Mouse (Mus musculus) layer of hippocampus, postnatal 10 days (tissue): ENCODE data around the gene Ednra. TPM values are rescaled to one million over a fixed set of nuclear protein-coding genes. Genes with fewer than 3 reads are reported as not detected.

Source experiments
- DNase-seq, 2 experiments: peaks; one replicate each; pipeline ENCODE4 v3.0.0; 2021; ENCODE audit warnings: low spot score in 2 of 2
- total RNA-seq, 2 experiments: library from RNA; stranded (reverse); gene quantifications; 2 replicates each; pipeline ENCODE4 v1.2.3; 2021

Ednra gene
- total RNA-seq, 2 experiments from 2014 or later, result 7.4 to 7.7 TPM

- no peak for DNase-seq
These were observed 64.7 kb downstream of the Ednra start for GRCm38 (mm10) chr8:77659534-77660080.

GRCm38 (mm10) chr8:77658356-77658755 is 65.9 kb downstream of the Ednra start:
- DNase-seq, result no peak

GRCm38 (mm10) chr8:77650646-77651190 is 73.5 kb downstream of the Ednra start:
- no peak for DNase-seq

- DNase-seq, result no peak
These were observed 84.0 kb downstream of the Ednra start for GRCm38 (mm10) chr8:77640093-77640839.

GRCm38 (mm10) chr8:77637593-77637992 is 86.7 kb downstream of the Ednra start:
- DNase-seq, result no peak

GRCm38 (mm10) chr8:77634035-77634434 is 90.2 kb downstream of the Ednra start:
- DNase-seq, result no peak

- DNase-seq, result no peak
These were observed 91.1 kb downstream of the Ednra start for GRCm38 (mm10) chr8:77633211-77633610.

GRCm38 (mm10) chr8:77630691-77631090 is 93.6 kb downstream of the Ednra start:
- DNase-seq, result no peak

GRCm38 (mm10) chr8:77629858-77630537 is 94.3 kb downstream of the Ednra start:
- peak; percentile 87 to 92 for DNase-seq

- DNase-seq, result no peak
These were observed 100.5 kb downstream of the Ednra start for GRCm38 (mm10) chr8:77623677-77624209.

- peak; percentile 53 for DNase-seq
These were observed 106.3 kb downstream of the Ednra start for GRCm38 (mm10) chr8:77617916-77618315.

Other genes with a start within 250 kb of the Ednra start
- gene Arhgap10, start 206.5 kb downstream of the Ednra start, total RNA-seq, result 1 to 10 TPM; 8.0 to 8.8 TPM
- 10 to 100 TPM; 28.8 to 29.7 TPM for gene Prmt9, start 175.1 kb downstream of the Ednra start, total RNA-seq
- 10 to 100 TPM; 66.3 to 66.4 TPM for gene Tmem184c, start 113.8 kb downstream of the Ednra start, total RNA-seq